Mouse (Mus musculus) embryonic stem cell, embryonic (primary cell): ENCODE data around the gene Polr2b.

Experiments used
- CTCF ChIA-PET, 4 experiments: fragments of 300-600 bp in 2 of 4; fragments of 350-600 bp in 2 of 4; sonication (Branson Sonifier 250); formaldehyde crosslinking; loops; one replicate each; lab custom pipeline; 2022; ENCODE audit warnings: inconsistent platforms in 2 of 4; lab: Charles Lee
- POLR2A ChIA-PET, 4 experiments: fragments of 300-600 bp in 2 of 4; fragments of 350-600 bp in 2 of 4; sonication (Branson Sonifier 250); formaldehyde crosslinking; loops; one replicate each; lab custom pipeline; 2022; ENCODE audit warnings: antibody characterized with exemption in 4 of 4, inconsistent platforms in 1 of 4; lab: Charles Lee

Gene Polr2b

DNA sequence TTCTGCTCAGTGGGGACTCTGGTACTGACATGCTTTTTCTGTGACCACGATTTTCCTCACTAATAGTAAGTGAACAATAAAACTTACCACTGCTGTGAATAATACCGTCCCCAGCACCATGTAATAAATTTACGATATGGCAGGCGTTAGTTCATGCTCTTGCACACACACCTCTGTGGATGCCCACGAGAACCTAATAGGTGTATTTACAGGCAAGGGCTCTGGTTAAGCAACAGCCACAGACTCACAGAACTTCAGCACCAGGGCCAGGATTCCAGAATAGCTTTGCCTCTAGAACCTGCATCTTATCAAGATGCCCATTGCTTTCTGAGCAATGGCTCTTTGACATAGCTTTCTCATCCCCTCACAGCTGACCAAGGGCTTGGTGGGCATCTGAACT, 75.3 kb downstream of the Polr2b start:
- ChIA-PET POLR2A (no interaction called here), CTCF (no interaction called here)

GRCm38 (mm10) chr5:77385900-77386595, 76.1 kb downstream of the Polr2b start:
- POLR2A ChIA-PET: no interaction called here
- CTCF ChIA-PET: interaction anchor here in 2 of 4 experiments (0.6 to 0.9 kb wide), 2 partner anchors 19 kb away, joined by 3 read pairs; no protein-coding TSS in a partner anchor

DNA sequence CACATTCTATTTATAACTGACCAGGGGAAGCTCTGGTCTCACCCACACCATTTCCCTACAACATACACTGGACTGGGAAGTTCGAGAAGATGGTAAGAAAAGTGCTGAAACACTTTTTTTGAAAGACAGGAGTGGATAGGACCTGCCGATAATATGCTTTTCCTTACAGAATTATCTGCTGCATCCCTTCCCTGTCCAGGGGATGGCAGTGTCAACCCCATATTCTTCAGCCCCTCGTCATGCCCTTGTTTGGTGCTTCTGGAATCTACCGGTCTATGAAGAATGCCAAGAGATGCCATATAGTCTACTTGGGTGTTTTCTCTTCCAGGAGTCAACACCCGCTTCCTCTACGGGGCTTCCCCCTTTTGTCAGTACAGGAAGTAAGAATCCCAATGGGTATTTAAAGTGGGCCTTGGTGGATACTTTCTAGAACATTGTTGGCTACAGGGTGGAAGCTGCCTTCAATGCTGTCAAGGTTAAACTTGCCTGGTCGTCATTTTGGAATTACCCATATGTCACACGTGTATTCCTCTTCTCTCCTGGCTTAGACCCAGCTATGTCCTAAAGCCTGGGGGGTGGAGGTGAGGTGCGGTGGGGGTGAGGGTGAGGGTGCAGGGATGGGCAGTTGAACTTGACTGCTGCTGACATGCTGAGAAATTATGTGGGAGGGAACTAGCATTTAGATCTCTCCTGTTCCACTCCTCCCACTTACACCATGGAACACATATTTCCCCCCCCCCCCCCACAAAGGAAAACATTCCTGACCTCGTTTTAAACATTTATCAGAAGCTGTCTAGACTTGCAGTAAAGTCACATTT, 76.9 kb downstream of the Polr2b start:
- POLR2A ChIA-PET: interaction anchor here in 1 of 4 experiments (0.6 to 0.9 kb wide), 3 partner anchors 23 to 113 kb away, joined by 3 to 4 read pairs (median 3); no protein-coding TSS in a partner anchor
- CTCF ChIA-PET: interaction anchor here in 1 of 4 experiments (0.6 kb wide), 1 partner anchor 20 kb away, joined by 3 read pairs; no protein-coding TSS in a partner anchor

- ChIA-PET POLR2A (interaction anchor here in 1 of 4 experiments (0.6 to 0.9 kb wide), 3 partner anchors 24 to 113 kb away, joined by 3 to 4 read pairs (median 3); no protein-coding TSS in a partner anchor), CTCF (no interaction called here)
Measured at GRCm38 (mm10) chr5:77387414-77387704, 77.4 kb downstream of the Polr2b start.

DNA sequence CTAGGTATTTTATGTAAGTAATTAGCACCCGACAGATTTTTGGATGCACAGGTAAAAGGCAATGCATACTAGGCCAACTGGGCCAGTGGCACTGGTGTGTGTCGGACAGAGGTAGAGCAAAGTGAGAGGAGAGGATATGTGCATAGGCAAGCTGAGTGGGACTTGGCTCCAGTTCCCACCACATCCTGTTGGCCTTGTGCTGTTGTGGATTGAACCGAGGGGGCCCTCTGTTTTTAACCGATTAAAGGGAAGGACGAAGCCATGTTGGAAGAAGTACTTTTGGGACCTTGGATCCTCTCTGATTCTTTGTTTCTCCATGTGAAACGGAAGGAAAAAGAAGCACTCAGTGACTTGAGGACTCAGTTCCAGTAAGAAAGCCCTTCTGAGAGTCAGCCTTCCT, 78.4 kb downstream of the Polr2b start:
- ChIA-PET CTCF (no interaction called here), POLR2A (interaction anchor here in 1 of 4 experiments (0.6 kb wide), 1 partner anchor 9 kb away, joined by 3 read pairs; no protein-coding TSS in a partner anchor)

DNA sequence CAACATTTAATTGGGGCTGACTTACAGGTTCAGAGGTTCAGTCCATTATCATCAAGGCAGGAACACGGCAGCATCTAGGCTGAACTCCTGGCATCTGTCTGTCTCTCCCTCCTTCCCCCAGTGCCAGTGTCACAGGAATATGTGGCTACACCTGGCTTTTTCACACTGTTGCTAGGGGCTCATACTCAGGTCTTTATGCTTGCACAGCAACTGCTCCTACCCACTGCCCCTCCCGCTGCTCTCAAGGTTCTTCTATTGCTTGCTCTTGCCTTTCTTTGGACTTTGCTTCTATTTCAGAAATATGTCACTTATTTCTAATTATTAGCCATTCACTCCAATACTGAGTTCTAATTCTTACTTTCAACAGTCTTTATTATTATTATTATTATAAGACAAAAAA, 80.3 kb downstream of the Polr2b start:
- ChIA-PET POLR2A (interaction anchor here in 1 of 4 experiments (0.7 kb wide), 1 partner anchor 15 kb away, joined by 3 read pairs; no protein-coding TSS in a partner anchor), CTCF (interaction anchor here in 1 of 4 experiments (0.6 kb wide), 1 partner anchor 37 kb away, joined by 4 read pairs; no protein-coding TSS in a partner anchor)

GRCm38 (mm10) chr5:77393094-77393619, 83.2 kb downstream of the Polr2b start:
- ChIA-PET CTCF (no interaction called here), POLR2A (interaction anchor here in 1 of 4 experiments (1.1 kb wide), 1 partner anchor 69 kb away, joined by 3 read pairs; no protein-coding TSS in a partner anchor)

DNA sequence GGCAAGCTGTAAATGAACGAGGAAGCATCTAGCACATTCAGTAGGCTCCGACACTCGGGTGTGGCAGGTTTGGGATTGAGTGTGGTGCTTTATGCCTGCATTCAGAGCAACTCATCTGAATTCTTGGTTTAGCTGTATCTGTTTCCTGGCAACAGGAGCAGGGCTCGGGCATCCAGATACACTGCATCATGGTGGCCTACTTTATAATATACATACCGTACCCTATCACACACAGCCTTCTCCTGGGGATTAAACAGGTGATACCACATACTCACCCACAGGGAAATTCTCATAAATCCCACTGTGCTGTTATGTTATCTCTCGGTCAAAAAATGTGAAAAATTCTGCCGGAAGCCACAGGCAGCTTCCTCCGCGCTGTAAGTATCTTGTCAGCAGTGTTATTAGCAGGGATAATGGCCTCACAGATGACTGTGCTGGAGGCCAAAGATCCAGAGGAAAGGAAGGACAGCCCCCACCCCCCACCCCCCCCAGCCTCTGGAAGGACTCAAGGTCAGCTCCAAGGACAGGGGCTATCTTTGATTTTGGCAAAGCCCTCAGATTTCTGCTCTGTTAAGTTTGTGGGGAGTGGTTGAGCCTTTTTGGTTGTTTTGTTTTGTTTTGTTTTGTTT, 84.2 kb downstream of the Polr2b start:
- ChIA-PET CTCF (interaction anchor here in 1 of 4 experiments (0.6 kb wide), 1 partner anchor 45 kb away, joined by 3 read pairs; no protein-coding TSS in a partner anchor), POLR2A (interaction anchor here in 2 of 4 experiments (0.9 to 1.1 kb wide), 2 partner anchors 10 to 68 kb away, joined by 3 read pairs; no protein-coding TSS in a partner anchor)

GRCm38 (mm10) chr5:77398285-77399057, 88.5 kb downstream of the Polr2b start:
- ChIA-PET CTCF (interaction anchor here in 1 of 4 experiments (0.6 kb wide), 1 partner anchor 799 kb away, joined by 3 read pairs; no protein-coding TSS in a partner anchor), POLR2A (interaction anchor here in 2 of 4 experiments (0.8 to 1.0 kb wide), 2 partner anchors 18 to 89 kb away, joined by 3 read pairs; partner anchors contain the start of genes Noa1 (in 1 of the 2) and Polr2b (in 1 of the 2))
